Mouse (Mus musculus): ENCODE measurements around the gene Hjurp. TPM values are rescaled to one million over a fixed set of nuclear protein-coding genes. Genes with fewer than 3 reads are reported as not detected.

The Hjurp gene
- total and polyA plus RNA-seq, 3 experiments = 67.6 to 80.8 (median 69.8) TPM

GRCm38 (mm10) chr1:88304261-88304985, 27.0 kb upstream of the Hjurp start:
- H3K9me3 ChIP-seq (replicated peaks; ENCODE audit: low read length) = peaks cover 35% of the 10 kb centered on the region
- H3K4me1 ChIP-seq (ENCODE audit: control insufficient read depth in 1 of 2, insufficient read depth in 2 of 2) = no peaks in the 10 kb centered on the region
- dilution Hi-C loops (cut with MboI; ENCODE audit: extremely low pct_ligation_motif_present, extremely low pct_unique_long_range_greater_than_20kb, low sequenced_read_pairs) = no loop called here

GRCm38 (mm10) chr1:88303762-88304161, 26.3 kb upstream of the Hjurp start:
- Histone ChIP-seq H3K4me2 (ENCODE audit: insufficient read depth, low read depth, poor library complexity, severe bottlenecking) (no peak overlapping the region), H3K9ac (ENCODE audit: insufficient read depth, low read depth) (no peak overlapping the region), H3K27me3 (replicated peaks) (peaks cover 20% of the 10 kb centered on the region), H3K4me1 (ENCODE audit: control insufficient read depth in 1 of 2, insufficient read depth in 2 of 2) (no peaks in the 10 kb centered on the region), H3K36me3 (replicated peaks in 1 of 2; ENCODE audit: control insufficient read depth in 1 of 2, insufficient read depth in 1 of 2, low read length in 1 of 2) (no peaks in the 10 kb centered on the region), H3K27ac (ENCODE audit: insufficient read depth, low read depth) (no peak overlapping the region), H3K4me3 (replicated peaks in 1 of 3; ENCODE audit: low read depth in 2 of 3, low read length in 2 of 3, poor library complexity in 1 of 3) (no peak overlapping the region), H3K79me2 (replicated peaks; ENCODE audit: control insufficient read depth, extremely low read depth, insufficient read depth, poor library complexity, severe bottlenecking) (no peaks in the 10 kb centered on the region), H3K9me3 (replicated peaks; ENCODE audit: low read length) (peaks cover 33% of the 10 kb centered on the region)
- dilution Hi-C loops (cut with MboI; ENCODE audit: extremely low pct_ligation_motif_present, extremely low pct_unique_long_range_greater_than_20kb, low sequenced_read_pairs) (no loop called here), in situ Hi-C loops (cut with MboI; ENCODE audit: low pct_ligation_motif_present, low pct_unique_long_range_greater_than_20kb, low sequenced_read_pairs) (no loop called here)
- TF ChIP-seq RCOR1 (conservative IDR thresholded peaks at IDR 0.05; ENCODE audit: low read depth, low read length) (no peak), MEF2A (IDR thresholded peaks at IDR 0.05; ENCODE audit: borderline replicate concordance, low read depth, low read length) (no peak), PAX5 (IDR thresholded peaks at IDR 0.05; ENCODE audit: low read length) (no peak), ETS1 (conservative IDR thresholded peaks at IDR 0.05; ENCODE audit: low read depth, low read length) (no peak), USF1 (IDR thresholded peaks at IDR 0.05; ENCODE audit: low read depth, low read length) (no peak), EP300 (IDR thresholded peaks at IDR 0.05; ENCODE audit: low read length) (no peak)
- DNase-seq (ENCODE audit: extremely low read depth) = no peak

More at GRCm38 (mm10) chr1:88304261-88304985, 27.0 kb upstream of the Hjurp start:
- Histone ChIP-seq H3K4me3 (replicated peaks in 1 of 3; ENCODE audit: low read depth in 2 of 3, low read length in 2 of 3, poor library complexity in 1 of 3) (no peak overlapping the region), H3K36me3 (replicated peaks in 1 of 2; ENCODE audit: control insufficient read depth in 1 of 2, insufficient read depth in 1 of 2, low read length in 1 of 2) (no peaks in the 10 kb centered on the region), H3K27me3 (replicated peaks) (peaks cover 16% of the 10 kb centered on the region), H3K79me2 (replicated peaks; ENCODE audit: control insufficient read depth, extremely low read depth, insufficient read depth, poor library complexity, severe bottlenecking) (no peaks in the 10 kb centered on the region), H3K27ac (ENCODE audit: insufficient read depth, low read depth) (no peak overlapping the region), H3K4me2 (ENCODE audit: insufficient read depth, low read depth, poor library complexity, severe bottlenecking) (no peak overlapping the region), H3K9ac (ENCODE audit: insufficient read depth, low read depth) (no peak overlapping the region)
- in situ Hi-C loops (cut with MboI; ENCODE audit: low pct_ligation_motif_present, low pct_unique_long_range_greater_than_20kb, low sequenced_read_pairs) = no loop called here
- no peak for DNase-seq (ENCODE audit: extremely low read depth)
- TF ChIP-seq GABPA (IDR thresholded peaks at IDR 0.05; ENCODE audit: insufficient replicate concordance, low read depth, low read length) = no peak
- no peak for TF ChIP-seq HCFC1 (IDR thresholded peaks at IDR 0.05; ENCODE audit: low read depth, low read length)
- TF ChIP-seq CHD1 (IDR thresholded peaks at IDR 0.05; ENCODE audit: low read depth, low read length) = no peak
- TF ChIP-seq JUN (IDR thresholded peaks at IDR 0.05; ENCODE audit: insufficient read depth, low read depth, low read length) = no peak
- TF ChIP-seq EP300 (IDR thresholded peaks at IDR 0.05; ENCODE audit: low read length) = no peak
- TF ChIP-seq MAX (IDR thresholded peaks at IDR 0.05; ENCODE audit: low read length) = no peak
- no peak for TF ChIP-seq MXI1 (IDR thresholded peaks at IDR 0.05; ENCODE audit: low read depth, low read length)
- no peak for TF ChIP-seq JUND (conservative IDR thresholded peaks at IDR 0.05; ENCODE audit: low read depth, low read length)
- no peak for TF ChIP-seq CHD2 (IDR thresholded peaks at IDR 0.05; ENCODE audit: low read length)
- no peak for TF ChIP-seq IRF4 (IDR thresholded peaks at IDR 0.05; ENCODE audit: low read depth, low read length)
- TF ChIP-seq POLR2AphosphoS2 (IDR thresholded peaks at IDR 0.05; ENCODE audit: low read depth, low read length) = no peak
- no peak for TF ChIP-seq ZKSCAN1 (IDR thresholded peaks at IDR 0.05; ENCODE audit: borderline replicate concordance, low read depth, low read length)
- TF ChIP-seq KAT2A (IDR thresholded peaks at IDR 0.05; ENCODE audit: insufficient replicate concordance, low read length) = no peak
- TF ChIP-seq RAD21 (IDR thresholded peaks at IDR 0.05; ENCODE audit: low read depth, low read length) = no peak
- no peak for TF ChIP-seq SIN3A (IDR thresholded peaks at IDR 0.05; ENCODE audit: low read length)
